Mouse (Mus musculus) G1E (cell line): ENCODE measurements around the gene Pprc1.

ENCODE experiments used
- CTCF ChIP-seq: IDR thresholded peaks from 2 replicates; pipeline ENCODE4 v1.5.1; 2012; ENCODE audit warnings: low read depth, low read length, inconsistent platforms, mixed read lengths
- GATA1 ChIP-seq: IDR thresholded peaks from 2 replicates; pipeline ENCODE4 v1.6.1; 2012; ENCODE audit warnings: borderline replicate concordance, low read length, inconsistent platforms, mixed read lengths
- POLR2AphosphoS5 ChIP-seq: IDR thresholded peaks from 2 replicates; pipeline ENCODE4 v1.6.1; 2012; ENCODE audit warnings: low read depth, low read length, inconsistent platforms; ENCODE audit not compliant: insufficient replicate concordance
- TAL1 ChIP-seq: conservative IDR thresholded peaks from 2 replicates; pipeline ENCODE4 v1.6.1; 2012; ENCODE audit warnings: low read depth, low read length, inconsistent platforms, mixed read lengths

GRCm38 (mm10) chr19:46037925-46038850, 6.5 kb upstream of the Pprc1 start:
- no peak for TF ChIP-seq CTCF
- no peak for TF ChIP-seq GATA1
- no peak for TF ChIP-seq TAL1
- TF ChIP-seq POLR2AphosphoS5, result no peak
